Mouse (Mus musculus): ENCODE measurements around the gene Eif2a.

Eif2a gene

DNA sequence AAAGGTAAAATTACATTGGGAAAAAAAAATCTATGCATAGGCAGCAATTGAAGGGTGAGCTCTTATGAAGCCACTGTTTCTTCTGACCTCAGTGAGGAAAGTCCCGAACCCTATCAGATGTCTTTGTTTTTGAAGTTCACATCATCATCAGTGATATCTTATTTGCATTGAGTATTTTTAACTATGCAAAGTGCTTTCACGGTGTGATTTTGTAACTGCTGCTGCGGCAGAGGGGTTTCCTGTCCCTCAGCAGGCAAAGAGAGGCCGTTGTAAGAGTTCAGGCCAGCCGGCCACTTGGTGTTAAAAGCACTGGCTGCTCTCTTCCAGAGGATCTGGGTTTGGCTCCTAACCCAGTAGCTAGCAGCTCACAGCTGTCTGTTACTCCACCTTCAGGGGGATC is 8.4 kb upstream of the Eif2a start:
- Histone ChIP-seq H3K4me3 (replicated peaks; ENCODE audit: low read length) (no peak overlapping the region), H3K9me3 (ENCODE audit: low read length) (no peaks in the 10 kb centered on the region), H3K4me1 (replicated peaks; ENCODE audit: low read depth, low read length) (peaks cover 18% of the 10 kb centered on the region), H3K36me3 (ENCODE audit: insufficient read depth, low read length) (peaks cover 21% of the 10 kb centered on the region), H3K27me3 (ENCODE audit: insufficient read depth, low read length) (no peaks in the 10 kb centered on the region)
- no peak for TF ChIP-seq CTCF (conservative IDR thresholded peaks at IDR 0.05; ENCODE audit: low read length)

DNA sequence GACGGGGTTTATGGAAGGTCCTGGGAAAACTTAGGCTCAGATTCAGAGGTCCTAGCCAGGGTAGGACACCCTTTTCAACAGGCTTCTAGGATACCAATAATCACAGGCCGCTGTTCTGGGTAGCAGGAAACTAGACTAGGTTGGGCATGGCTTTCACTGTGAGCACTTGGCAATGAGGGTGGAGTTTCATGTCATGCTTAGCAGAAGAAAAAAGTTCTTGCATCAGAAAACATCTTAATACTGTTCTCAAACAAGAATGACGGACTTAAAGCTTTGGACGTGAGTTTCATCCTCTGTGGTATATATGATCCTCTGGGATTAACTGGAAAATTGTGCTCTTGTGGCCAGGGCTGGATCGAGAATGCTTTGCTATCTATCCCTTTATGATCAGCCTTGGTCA is 7.8 kb upstream of the Eif2a start:
- Histone ChIP-seq H3K4me1 (replicated peaks; ENCODE audit: low read depth, low read length) (peaks cover 23% of the 10 kb centered on the region), H3K27me3 (ENCODE audit: insufficient read depth, low read length) (no peaks in the 10 kb centered on the region), H3K36me3 (ENCODE audit: insufficient read depth, low read length) (peaks cover 27% of the 10 kb centered on the region), H3K4me3 (replicated peaks; ENCODE audit: low read length) (no peak overlapping the region), H3K9me3 (ENCODE audit: low read length) (no peaks in the 10 kb centered on the region)
- TF ChIP-seq NANOG (IDR thresholded peaks at IDR 0.05; ENCODE audit: borderline replicate concordance, low read length) (no peak), CTCF (conservative IDR thresholded peaks at IDR 0.05; ENCODE audit: low read length) (no peak), POU5F1 (IDR thresholded peaks at IDR 0.05; ENCODE audit: borderline replicate concordance, low read length) (no peak)

DNA sequence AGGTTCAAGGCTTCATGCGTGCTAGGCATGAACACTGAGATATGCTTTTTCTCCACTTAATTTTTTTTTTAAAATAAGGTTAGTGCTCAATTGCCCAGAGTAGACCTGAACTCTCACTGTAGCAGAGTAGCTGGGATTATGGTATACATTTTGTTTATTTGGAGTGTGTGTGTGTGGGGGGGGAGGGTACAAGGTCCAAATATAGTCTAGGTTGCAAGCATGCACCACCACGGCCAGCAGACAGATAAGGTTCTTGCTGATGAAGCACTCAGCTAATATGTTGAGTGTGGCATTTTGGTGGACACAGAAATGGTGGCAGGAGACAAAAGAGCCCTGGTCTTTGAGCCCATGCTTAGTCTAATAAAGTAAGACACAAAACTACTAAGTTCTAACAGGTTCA is 6.7 kb upstream of the Eif2a start:
- no peak overlapping the region for H3K4me3 ChIP-seq (replicated peaks; ENCODE audit: low read length)
- H3K27me3 ChIP-seq (ENCODE audit: insufficient read depth, low read length): no peaks in the 10 kb centered on the region
- H3K9me3 ChIP-seq (ENCODE audit: low read length): no peaks in the 10 kb centered on the region
- H3K36me3 ChIP-seq (ENCODE audit: insufficient read depth, low read length): peaks cover 38% of the 10 kb centered on the region
- TF ChIP-seq POU5F1 (IDR thresholded peaks at IDR 0.05; ENCODE audit: borderline replicate concordance, low read length) (no peak), NANOG (IDR thresholded peaks at IDR 0.05; ENCODE audit: borderline replicate concordance, low read length) (no peak), CTCF (conservative IDR thresholded peaks at IDR 0.05; ENCODE audit: low read length) (no peak)
- H3K4me1 ChIP-seq (replicated peaks; ENCODE audit: low read depth, low read length): peaks cover 34% of the 10 kb centered on the region

DNA sequence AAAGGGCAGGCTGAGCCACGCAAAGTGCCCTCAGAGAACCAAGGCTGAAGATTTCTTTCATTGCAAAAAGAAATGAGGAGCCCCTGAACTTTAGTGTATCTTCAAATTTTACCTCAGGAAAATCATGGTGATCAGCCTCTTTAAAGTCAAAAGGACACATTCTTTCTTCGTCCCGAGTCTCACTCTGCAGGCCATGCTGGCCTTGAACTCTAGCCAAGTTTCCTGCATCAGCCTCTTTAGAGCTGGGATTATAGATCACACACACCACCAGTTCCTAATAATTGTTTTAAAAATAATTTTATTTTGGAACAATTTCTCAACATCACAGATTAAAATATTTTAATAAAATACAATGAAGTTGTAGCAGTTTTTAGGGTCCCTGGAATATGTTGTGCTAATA is 6.1 kb upstream of the Eif2a start:
- no peak for TF ChIP-seq POU5F1 (IDR thresholded peaks at IDR 0.05; ENCODE audit: borderline replicate concordance, low read length)
- no peak for TF ChIP-seq NANOG (IDR thresholded peaks at IDR 0.05; ENCODE audit: borderline replicate concordance, low read length)
- no peak for TF ChIP-seq CTCF (conservative IDR thresholded peaks at IDR 0.05; ENCODE audit: low read length)

DNA sequence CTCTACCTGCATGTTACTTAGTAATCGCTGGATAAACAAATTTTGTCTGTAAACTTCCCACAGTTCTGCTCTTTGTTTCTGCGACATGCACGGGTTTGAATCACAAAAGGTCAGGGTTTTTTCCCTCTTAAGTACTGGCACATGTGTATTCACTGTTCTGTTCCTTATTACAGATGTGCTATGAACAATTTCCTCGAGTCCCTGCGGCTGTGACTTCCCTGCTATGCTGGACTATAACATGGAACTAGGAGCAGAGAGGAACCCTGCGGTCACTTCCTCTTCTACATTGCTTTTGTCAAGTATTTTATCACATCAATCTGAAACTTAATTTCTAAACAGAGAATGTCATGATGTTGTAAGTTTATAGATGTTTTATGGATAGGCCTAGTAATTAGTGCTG is 5.3 kb upstream of the Eif2a start:
- peaks cover 43% of the 10 kb centered on the region for H3K36me3 ChIP-seq (ENCODE audit: insufficient read depth, low read length)

More for the DNA sequence above, 6.1 kb upstream of the Eif2a start:
- Histone ChIP-seq H3K36me3 (ENCODE audit: insufficient read depth, low read length) (peaks cover 43% of the 10 kb centered on the region), H3K27me3 (ENCODE audit: insufficient read depth, low read length) (no peaks in the 10 kb centered on the region), H3K9me3 (ENCODE audit: low read length) (no peaks in the 10 kb centered on the region), H3K4me3 (replicated peaks; ENCODE audit: low read length) (no peak overlapping the region), H3K4me1 (replicated peaks; ENCODE audit: low read depth, low read length) (peaks cover 39% of the 10 kb centered on the region)

DNA sequence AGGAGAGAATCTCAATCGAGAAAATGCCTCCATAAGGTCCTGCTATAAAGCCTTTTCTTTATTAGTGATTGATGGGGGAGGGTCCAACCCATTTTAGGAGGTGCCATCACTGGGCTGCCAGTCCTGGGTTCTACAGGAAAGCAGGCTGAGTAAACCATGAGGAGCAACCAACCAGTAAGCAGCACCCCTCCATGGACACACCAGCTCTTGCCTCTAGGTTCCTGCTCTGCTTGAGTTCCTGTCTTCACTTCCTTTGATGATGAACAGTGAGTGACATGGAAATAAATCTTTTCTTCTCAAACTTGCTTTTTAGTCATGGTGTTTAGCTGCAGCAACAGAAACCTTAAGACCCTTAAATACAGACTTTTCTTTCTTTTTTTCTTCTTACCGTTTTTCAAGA is 4.3 kb upstream of the Eif2a start:
- no peak overlapping the region for H3K4me3 ChIP-seq (replicated peaks; ENCODE audit: low read length)
- peaks cover 39% of the 10 kb centered on the region for H3K4me1 ChIP-seq (replicated peaks; ENCODE audit: low read depth, low read length)
- peaks cover 43% of the 10 kb centered on the region for H3K36me3 ChIP-seq (ENCODE audit: insufficient read depth, low read length)
- TF ChIP-seq CTCF (conservative IDR thresholded peaks at IDR 0.05; ENCODE audit: low read length): no peak
- no peak for TF ChIP-seq POU5F1 (IDR thresholded peaks at IDR 0.05; ENCODE audit: borderline replicate concordance, low read length)
- TF ChIP-seq NANOG (IDR thresholded peaks at IDR 0.05; ENCODE audit: borderline replicate concordance, low read length): no peak
- no peaks in the 10 kb centered on the region for H3K27me3 ChIP-seq (ENCODE audit: insufficient read depth, low read length)
- H3K9me3 ChIP-seq (ENCODE audit: low read length): no peaks in the 10 kb centered on the region

More for the DNA sequence above, 5.3 kb upstream of the Eif2a start:
- H3K4me1 ChIP-seq (replicated peaks; ENCODE audit: low read depth, low read length): peaks cover 39% of the 10 kb centered on the region
- no peak for TF ChIP-seq NANOG (IDR thresholded peaks at IDR 0.05; ENCODE audit: borderline replicate concordance, low read length)
- no peak for TF ChIP-seq POU5F1 (IDR thresholded peaks at IDR 0.05; ENCODE audit: borderline replicate concordance, low read length)
- no peak for TF ChIP-seq CTCF (conservative IDR thresholded peaks at IDR 0.05; ENCODE audit: low read length)
- H3K4me3 ChIP-seq (replicated peaks; ENCODE audit: low read length): no peak overlapping the region
- no peaks in the 10 kb centered on the region for H3K27me3 ChIP-seq (ENCODE audit: insufficient read depth, low read length)
- H3K9me3 ChIP-seq (ENCODE audit: low read length): no peaks in the 10 kb centered on the region

DNA sequence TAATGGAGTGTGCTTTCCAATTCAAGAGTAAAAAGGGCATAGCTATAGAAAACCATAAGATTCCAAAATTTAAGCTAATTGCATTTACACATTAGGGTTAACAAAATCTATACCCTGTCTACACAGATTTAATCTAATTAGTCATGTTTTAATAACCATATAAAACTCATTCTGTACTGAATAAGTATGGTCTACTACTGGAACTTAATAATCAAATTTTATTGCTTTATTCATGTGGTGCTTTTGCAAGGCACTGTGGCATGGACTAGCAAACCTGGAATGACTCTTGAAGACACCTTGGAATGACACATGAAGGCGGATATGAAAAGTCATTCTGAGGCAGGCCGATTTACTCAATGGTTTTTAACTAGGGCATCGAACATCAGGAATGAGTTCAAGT is 2.2 kb upstream of the Eif2a start:
- Histone ChIP-seq H3K4me1 (replicated peaks; ENCODE audit: low read depth, low read length) (peaks cover 55% of the 10 kb centered on the region), H3K9me3 (ENCODE audit: low read length) (no peaks in the 10 kb centered on the region), H3K27me3 (ENCODE audit: insufficient read depth, low read length) (no peaks in the 10 kb centered on the region), H3K4me3 (replicated peaks; ENCODE audit: low read length) (no peak overlapping the region), H3K36me3 (ENCODE audit: insufficient read depth, low read length) (peaks cover 47% of the 10 kb centered on the region)
- TF ChIP-seq NANOG (IDR thresholded peaks at IDR 0.05; ENCODE audit: borderline replicate concordance, low read length) (no peak), POU5F1 (IDR thresholded peaks at IDR 0.05; ENCODE audit: borderline replicate concordance, low read length) (no peak), CTCF (conservative IDR thresholded peaks at IDR 0.05; ENCODE audit: low read length) (no peak)

DNA sequence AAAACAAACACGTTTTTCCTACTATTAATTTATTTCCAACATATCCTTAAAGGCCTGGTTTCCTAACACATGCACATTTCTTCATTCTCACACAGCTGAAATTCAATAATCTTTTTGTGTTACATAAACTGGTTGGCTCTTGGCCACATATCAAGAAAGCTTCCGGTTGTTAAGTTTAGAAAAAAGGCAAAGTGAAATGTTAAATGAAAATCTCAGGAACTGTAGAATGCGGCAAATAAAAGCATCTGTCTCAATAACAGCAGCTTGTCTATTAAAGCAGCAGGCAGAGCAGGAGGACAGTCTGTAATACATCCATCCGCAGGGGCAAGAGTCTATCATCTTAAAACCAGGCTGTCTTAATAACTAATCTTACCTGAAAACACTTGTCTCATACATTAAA is 1.4 kb upstream of the Eif2a start:
- Histone ChIP-seq H3K9me3 (ENCODE audit: low read length) (no peaks in the 10 kb centered on the region), H3K36me3 (ENCODE audit: insufficient read depth, low read length) (peaks cover 54% of the 10 kb centered on the region), H3K27me3 (ENCODE audit: insufficient read depth, low read length) (no peaks in the 10 kb centered on the region), H3K4me1 (replicated peaks; ENCODE audit: low read depth, low read length) (peaks cover 62% of the 10 kb centered on the region), H3K4me3 (replicated peaks; ENCODE audit: low read length) (peak overlapping the region; percentile 99)
- TF ChIP-seq NANOG (IDR thresholded peaks at IDR 0.05; ENCODE audit: borderline replicate concordance, low read length) (no peak), POU5F1 (IDR thresholded peaks at IDR 0.05; ENCODE audit: borderline replicate concordance, low read length) (no peak), CTCF (conservative IDR thresholded peaks at IDR 0.05; ENCODE audit: low read length) (no peak)

DNA sequence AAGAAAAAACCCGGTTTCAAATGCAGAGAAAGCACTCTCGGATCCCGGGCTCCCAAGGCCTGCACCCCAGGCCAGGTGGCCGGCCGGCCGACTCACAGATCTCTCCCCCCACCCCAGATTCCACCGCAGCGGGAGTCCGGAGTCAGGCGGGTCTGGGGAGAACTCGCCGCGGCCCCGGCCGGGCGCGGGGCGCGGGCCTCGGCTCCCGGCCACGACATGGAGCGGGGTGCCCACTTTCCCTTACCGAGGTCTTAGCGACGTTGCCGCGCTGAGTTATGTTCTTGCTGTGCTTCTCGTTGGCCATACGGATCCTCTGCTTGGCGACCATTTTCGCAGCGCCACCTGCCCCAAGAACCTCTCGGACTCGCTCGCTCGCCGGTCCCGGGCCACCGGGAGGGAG is 455 bp upstream of the Eif2a start:
- no peak for TF ChIP-seq NANOG (IDR thresholded peaks at IDR 0.05; ENCODE audit: borderline replicate concordance, low read length)
- no peak for TF ChIP-seq POU5F1 (IDR thresholded peaks at IDR 0.05; ENCODE audit: borderline replicate concordance, low read length)
- TF ChIP-seq CTCF (conservative IDR thresholded peaks at IDR 0.05; ENCODE audit: low read length): no peak
- Histone ChIP-seq H3K9me3 (ENCODE audit: low read length) (no peaks in the 10 kb centered on the region), H3K4me1 (replicated peaks; ENCODE audit: low read depth, low read length) (peaks cover 64% of the 10 kb centered on the region), H3K4me3 (replicated peaks; ENCODE audit: low read length) (peak overlapping the region; percentile 99), H3K36me3 (ENCODE audit: insufficient read depth, low read length) (peaks cover 52% of the 10 kb centered on the region), H3K27me3 (ENCODE audit: insufficient read depth, low read length) (no peaks in the 10 kb centered on the region)

Data from E14TG2a.4 (cell line).